25 mouse cellular contexts compared by ENCODE assay signal in the genomic region with DNA sequence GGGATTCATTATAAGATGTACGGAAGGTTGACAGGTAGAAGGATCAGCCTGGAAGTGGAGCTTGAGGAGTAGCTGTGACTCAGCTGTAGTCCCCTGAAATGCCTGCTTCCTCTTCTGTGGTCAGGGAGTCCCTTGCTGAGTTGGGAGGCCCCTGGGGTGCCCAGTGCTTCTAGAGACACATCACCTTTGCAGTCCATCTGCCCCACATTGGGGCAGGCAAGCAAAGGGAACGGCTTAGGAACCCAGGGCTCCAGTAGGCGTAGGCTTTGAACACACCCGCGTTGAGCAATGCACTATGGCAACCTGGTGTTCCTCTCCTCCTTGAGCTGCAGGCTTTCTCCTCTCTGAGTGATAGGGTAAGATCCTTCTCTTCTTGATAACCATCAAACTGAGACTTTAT. TPM values are rescaled to one million over a fixed set of nuclear protein-coding genes. Genes with fewer than 3 reads are reported as not detected.
DNase-seq lines count a peak whose midpoint lies in the region; ATAC-seq lines count a peak whose summit lies in the region.
"Had no signal": no experiment of that assay in that cellular context is flagged by ENCODE, and none has a peak within 500 bp of the region (broad histone marks: within the 10 kb centered on the region; RNA-seq: fewer than 3 reads in every experiment).

No protein-coding gene starts in this region.

- H3K4me1 ChIP-seq in megakaryocyte, embryonic 14.5 days = peaks cover 70% of the 10 kb centered on the region
- H3K4me1 ChIP-seq in forebrain, embryonic 11.5 days (replicated peaks; ENCODE audit: control insufficient read depth, insufficient read depth, low read length) = no peaks in the 10 kb centered on the region
- H3K4me1 ChIP-seq: hindbrain, embryonic 13.5 days; limb, embryonic 15.5 days; midbrain, embryonic 15.5 days had no signal

- no peak overlapping the region for H3K4me2 ChIP-seq in forebrain, embryonic 11.5 days (ENCODE audit: low read depth, low read length, severe bottlenecking)
- H3K4me2 ChIP-seq: embryonic facial prominence, embryonic 12.5 days; forebrain, embryonic 12.5 days; hindbrain, embryonic 13.5 days; limb, embryonic 15.5 days; lung, embryonic 14.5 days; midbrain, embryonic 15.5 days had no signal

- H3K27ac ChIP-seq in forebrain, embryonic 11.5 days (ENCODE audit: low read depth, low read length) = no peak overlapping the region
- H3K27ac ChIP-seq: embryonic facial prominence, embryonic 12.5 days; forebrain, embryonic 12.5 days; gastrocnemius, adult 2 months; hindbrain, embryonic 13.5 days; left cerebral cortex, adult 2 months; limb, embryonic 15.5 days; midbrain, embryonic 15.5 days; stomach, postnatal 0 days had no signal

- peak; percentile 63 for DNase-seq in A20 (ENCODE audit: low read depth, low spot score)
- DNase-seq in ES-CJ7 (ENCODE audit: low read depth, low spot score) = peak; percentile 55
- DNase-seq in c-Kit-positive CD71-negative TER-119-negative erythroid progenitor cells, embryonic 14.5 days (ENCODE audit: low read depth) = peak; percentile 53
- DNase-seq in layer of hippocampus, postnatal 14 days (ENCODE audit: low spot score in 2 of 2) = no peak
- no peak for DNase-seq in right cerebral cortex, adult 18-20 months
- no peak for DNase-seq in kidney, adult 11 months
- DNase-seq in forebrain, embryonic 11.5 days (ENCODE audit: low spot score) = no peak
- DNase-seq: adrenal gland, postnatal 25 days; cerebellum, adult 9-11 months; gastrocnemius, adult 2 months; kidney, adult 18-20 months; kidney, postnatal 4 days; layer of hippocampus, adult 9-11 months; left cerebral cortex, postnatal 4 days; lung, embryonic 14.5 days; thymus, adult 2 months had no signal

- ATAC-seq in forebrain, embryonic 11.5 days (replicated peaks; ENCODE audit: low FRiP score) = no peak
- ATAC-seq: midbrain, embryonic 15.5 days had no signal

- no peaks in the 10 kb centered on the region for H3K27me3 ChIP-seq in megakaryocyte, embryonic 14.5 days (replicated peaks)
- H3K27me3 ChIP-seq in forebrain, embryonic 11.5 days (ENCODE audit: control insufficient read depth, insufficient read depth, low read length) = no peaks in the 10 kb centered on the region
- H3K27me3 ChIP-seq: embryonic facial prominence, embryonic 12.5 days; forebrain, embryonic 12.5 days; hindbrain, embryonic 13.5 days; limb, embryonic 15.5 days; midbrain, embryonic 15.5 days had no signal

- H3K4me3 ChIP-seq in megakaryocyte, embryonic 14.5 days (replicated peaks) = peak overlapping the region; percentile 80
- no peak overlapping the region for H3K4me3 ChIP-seq in forebrain, embryonic 11.5 days (ENCODE audit: low read depth, low read length)
- H3K4me3 ChIP-seq: embryonic facial prominence, embryonic 12.5 days; forebrain, embryonic 12.5 days; gastrocnemius, adult 2 months; hindbrain, embryonic 13.5 days; left cerebral cortex, adult 2 months; limb, embryonic 15.5 days; midbrain, embryonic 15.5 days; myocyte had no signal

- H3K9ac ChIP-seq in forebrain, embryonic 11.5 days (ENCODE audit: low read length) = no peak overlapping the region
- H3K9ac ChIP-seq: embryonic facial prominence, embryonic 12.5 days; forebrain, embryonic 12.5 days; hindbrain, embryonic 13.5 days; limb, embryonic 15.5 days; lung, embryonic 14.5 days; midbrain, embryonic 15.5 days had no signal

- WGBS in forebrain, embryonic 11.5 days = 65% methylated on average over 5 of the region's 5 CpGs

- peaks cover 46% of the 10 kb centered on the region for H3K36me3 ChIP-seq in megakaryocyte, embryonic 14.5 days (replicated peaks; ENCODE audit: low read length)
- H3K36me3 ChIP-seq in forebrain, embryonic 11.5 days (ENCODE audit: control insufficient read depth, insufficient read depth, low read length) = no peaks in the 10 kb centered on the region
- H3K36me3 ChIP-seq: embryonic facial prominence, embryonic 12.5 days; forebrain, embryonic 12.5 days; hindbrain, embryonic 13.5 days; limb, embryonic 15.5 days; midbrain, embryonic 15.5 days had no signal

- no peaks in the 10 kb centered on the region for H3K9me3 ChIP-seq in megakaryocyte, embryonic 14.5 days
- no peaks in the 10 kb centered on the region for H3K9me3 ChIP-seq in forebrain, embryonic 11.5 days (ENCODE audit: control insufficient read depth, low read length)
- H3K9me3 ChIP-seq: embryonic facial prominence, embryonic 12.5 days; forebrain, embryonic 12.5 days; hindbrain, embryonic 13.5 days; limb, embryonic 15.5 days; midbrain, embryonic 15.5 days had no signal

RNA-seq across cellular contexts. Expression of a gene that starts 16.9 kb away (rescaled TPM):
- 15.8 and 22.7 TPM in 2 replicates for polyA plus RNA-seq in megakaryocyte, embryonic 14.5 days (2012; ENCODE audit: insufficient read depth, low replicate concordance)
- 10 to 100 TPM; 13.9 to 15.5 TPM for total RNA-seq in layer of hippocampus, postnatal 14 days (2021)
- polyA plus RNA-seq in forebrain, embryonic 11.5 days (2014; fragmentation: Nextera tagmentation; extraction: Ambion mirVana) = 7.2 and 8.3 TPM in 2 replicates

Comparison
In these comparisons a context has a peak if more than half of its experiments do, and no peak if none do; other contexts are left out.
1. DNase-seq: peak in A20 (single experiment), ES-CJ7 (single experiment) and c-Kit-positive CD71-negative TER-119-negative erythroid progenitor cells, embryonic 14.5 days (single experiment); none in layer of hippocampus, postnatal 14 days (0 of 2), right cerebral cortex, adult 18-20 months (single experiment), kidney, adult 11 months (single experiment) and forebrain, embryonic 11.5 days (single experiment).